Mouse (Mus musculus) embryonic facial prominence, embryonic 12.5 days (tissue): Measurements from ENCODE around the gene Numb. TPM values are rescaled to one million over a fixed set of nuclear protein-coding genes. Genes with fewer than 3 reads are reported as not detected.
A peak's percentile ranks its signal among the peaks of the same experiment; 100 is the strongest.

Source experiments
- ATAC-seq: fragments of 200-750 bp; cut with Nextera tagmentation; 2 replicates; pipeline ENCODE4 v1.8.0; 2017; ENCODE audit not compliant: insufficient number of reproducible peaks, insufficient read depth, low FRiP score, low TSS enrichment
- H3K27ac ChIP-seq: fragments of 300-500 bp; sonication (generic); 2 replicates; pipeline ENCODE4 v1.5.1; 2016; ENCODE audit warnings: mild to moderate bottlenecking
- H3K27me3 ChIP-seq: fragments of 300-500 bp; sonication (generic); 2 replicates; pipeline ENCODE4 v1.6.1; 2016; ENCODE audit warnings: mild to moderate bottlenecking, moderate library complexity
- H3K36me3 ChIP-seq: fragments of 300-500 bp; sonication (generic); 2 replicates; pipeline ENCODE4 v1.6.1; 2016; ENCODE audit warnings: mild to moderate bottlenecking
- H3K4me1 ChIP-seq: fragments of 300-500 bp; sonication (generic); 2 replicates; pipeline ENCODE4 v1.6.1; 2016
- H3K4me2 ChIP-seq: fragments of 300-500 bp; sonication (generic); replicated peaks from 2 replicates; pipeline ENCODE4 v1.6.1; 2016; ENCODE audit warnings: mild to moderate bottlenecking, moderate library complexity
- H3K4me3 ChIP-seq: fragments of 300-500 bp; sonication (generic); 2 replicates; pipeline ENCODE4 v1.5.1; 2016; ENCODE audit warnings: mild to moderate bottlenecking
- H3K9ac ChIP-seq: fragments of 300-500 bp; sonication (generic); 2 replicates; pipeline ENCODE4 v1.6.1; 2016; ENCODE audit warnings: mild to moderate bottlenecking, moderate library complexity
- H3K9me3 ChIP-seq: fragments of 300-500 bp; sonication (generic); 2 replicates; pipeline ENCODE4 v1.6.1; 2016; ENCODE audit warnings: mild to moderate bottlenecking, moderate library complexity
- WGBS: fragments of 180-500 bp; shearing (Covaris S2); methylation state at CpG from one replicate; pipeline ENCODE4 v1.1.7; 2016; 5-methylcytosine and 5-hydroxymethylcytosine counted together
- polyA plus RNA-seq: library from polyadenylated mRNA; unstranded; fragments of >200 nt; fragmentation: Nextera tagmentation; extraction: Ambion mirVana; gene quantifications from 2 replicates; pipeline ENCODE4 v1.2.1, GENCODE M21; 2016

The Numb gene
- polyA plus RNA-seq, 1 experiment from 2014 or later = 40.2 TPM

- Histone ChIP-seq H3K4me3 (no peak overlapping the region), H3K27ac (no peak overlapping the region), H3K4me2 (no peak overlapping the region), H3K27me3 (no peaks in the 10 kb centered on the region), H3K36me3 (no peaks in the 10 kb centered on the region), H3K9me3 (no peaks in the 10 kb centered on the region), H3K4me1 (no peaks in the 10 kb centered on the region), H3K9ac (no peak overlapping the region)
- ATAC-seq = no peak
- 90% methylated on average over 2 of the region's 2 CpGs for WGBS
These were observed 73.9 kb downstream of the Numb start for GRCm38 (mm10) chr12:83847877-83848276.

GRCm38 (mm10) chr12:83842678-83843440 is 78.9 kb downstream of the Numb start:
- Histone ChIP-seq H3K27me3 (no peaks in the 10 kb centered on the region), H3K36me3 (peaks cover 15% of the 10 kb centered on the region), H3K9me3 (no peaks in the 10 kb centered on the region), H3K4me1 (no peaks in the 10 kb centered on the region), H3K4me2 (no peak overlapping the region), H3K27ac (no peak overlapping the region), H3K9ac (no peak overlapping the region), H3K4me3 (no peak overlapping the region)
- no peak for ATAC-seq
- WGBS = 92% methylated on average over 3 of the region's 3 CpGs

- Histone ChIP-seq H3K36me3 (peaks cover 23% of the 10 kb centered on the region), H3K4me3 (no peak overlapping the region), H3K27me3 (no peaks in the 10 kb centered on the region), H3K27ac (no peak overlapping the region), H3K9ac (no peak overlapping the region), H3K9me3 (no peaks in the 10 kb centered on the region), H3K4me2 (no peak overlapping the region), H3K4me1 (no peaks in the 10 kb centered on the region)
- WGBS = 87% methylated on average over 10 of the region's 10 CpGs
- no peak for ATAC-seq
These were observed 80.1 kb downstream of the Numb start for GRCm38 (mm10) chr12:83841409-83842190.

GRCm38 (mm10) chr12:83833979-83834378 is 87.8 kb downstream of the Numb start:
- H3K27ac ChIP-seq = no peak overlapping the region
- H3K9me3 ChIP-seq = no peaks in the 10 kb centered on the region
- peaks cover 27% of the 10 kb centered on the region for H3K36me3 ChIP-seq
- no peaks in the 10 kb centered on the region for H3K27me3 ChIP-seq
- WGBS = 96% methylated on average over 3 of the region's 3 CpGs
- H3K9ac ChIP-seq = no peak overlapping the region
- no peaks in the 10 kb centered on the region for H3K4me1 ChIP-seq
- H3K4me3 ChIP-seq = no peak overlapping the region
- no peak for ATAC-seq
- no peak overlapping the region for H3K4me2 ChIP-seq

- peaks cover 14% of the 10 kb centered on the region for H3K36me3 ChIP-seq
- H3K4me2 ChIP-seq = no peak overlapping the region
- H3K4me3 ChIP-seq = no peak overlapping the region
- no peak overlapping the region for H3K9ac ChIP-seq
- no peaks in the 10 kb centered on the region for H3K27me3 ChIP-seq
- H3K4me1 ChIP-seq = no peaks in the 10 kb centered on the region
- H3K27ac ChIP-seq = no peak overlapping the region
- WGBS = 77% methylated on average over 3 of the region's 3 CpGs
- H3K9me3 ChIP-seq = no peaks in the 10 kb centered on the region
- ATAC-seq = no peak
These were observed 91.3 kb downstream of the Numb start for GRCm38 (mm10) chr12:83830424-83830823.

- no peaks in the 10 kb centered on the region for H3K27me3 ChIP-seq
- no peak overlapping the region for H3K4me3 ChIP-seq
- ATAC-seq = no peak
- no peak overlapping the region for H3K4me2 ChIP-seq
- no peaks in the 10 kb centered on the region for H3K4me1 ChIP-seq
- no peak overlapping the region for H3K27ac ChIP-seq
- no peaks in the 10 kb centered on the region for H3K9me3 ChIP-seq
- WGBS = 77% methylated on average over 1 of the region's 1 CpGs
- H3K9ac ChIP-seq = no peak overlapping the region
- peaks cover 10% of the 10 kb centered on the region for H3K36me3 ChIP-seq
These were observed 105.1 kb downstream of the Numb start for GRCm38 (mm10) chr12:83816616-83817015.

GRCm38 (mm10) chr12:83811901-83812300 is 109.8 kb downstream of the Numb start:
- Histone ChIP-seq H3K9ac (no peak overlapping the region), H3K4me2 (no peak overlapping the region), H3K36me3 (peaks cover 23% of the 10 kb centered on the region), H3K9me3 (no peaks in the 10 kb centered on the region), H3K4me3 (no peak overlapping the region), H3K4me1 (no peaks in the 10 kb centered on the region), H3K27ac (no peak overlapping the region), H3K27me3 (no peaks in the 10 kb centered on the region)
- no peak for ATAC-seq
- 92% methylated on average over 3 of the region's 3 CpGs for WGBS

GRCm38 (mm10) chr12:83803641-83804040 is 118.1 kb downstream of the Numb start:
- 91% methylated on average over 7 of the region's 7 CpGs for WGBS
- peaks cover 73% of the 10 kb centered on the region for H3K36me3 ChIP-seq
- no peaks in the 10 kb centered on the region for H3K4me1 ChIP-seq
- H3K4me2 ChIP-seq = no peak overlapping the region
- peaks cover 7% of the 10 kb centered on the region; the same call in 1 of the 2 replicates for H3K9me3 ChIP-seq
- no peak overlapping the region for H3K4me3 ChIP-seq
- no peak overlapping the region for H3K9ac ChIP-seq
- ATAC-seq = no peak
- H3K27ac ChIP-seq = no peak overlapping the region
- no peaks in the 10 kb centered on the region for H3K27me3 ChIP-seq

- Histone ChIP-seq H3K36me3 (peaks cover 58% of the 10 kb centered on the region), H3K4me1 (no peaks in the 10 kb centered on the region), H3K27me3 (no peaks in the 10 kb centered on the region), H3K4me3 (no peak overlapping the region), H3K9ac (no peak overlapping the region), H3K4me2 (no peak overlapping the region), H3K9me3 (peaks cover 7% of the 10 kb centered on the region; the same call in 1 of the 2 replicates), H3K27ac (no peak overlapping the region)
- WGBS = 66% methylated on average over 9 of the region's 9 CpGs
- ATAC-seq = no peak
These were observed 120.8 kb downstream of the Numb start for GRCm38 (mm10) chr12:83800943-83801342.

- H3K4me2 ChIP-seq = no peak overlapping the region
- no peaks in the 10 kb centered on the region for H3K4me1 ChIP-seq
- H3K27me3 ChIP-seq = no peaks in the 10 kb centered on the region
- H3K9ac ChIP-seq = no peak overlapping the region
- peaks cover 50% of the 10 kb centered on the region for H3K36me3 ChIP-seq
- no peak for ATAC-seq
- 93% methylated on average over 5 of the region's 5 CpGs for WGBS
- no peaks in the 10 kb centered on the region for H3K9me3 ChIP-seq
- H3K27ac ChIP-seq = no peak overlapping the region
- H3K4me3 ChIP-seq = no peak overlapping the region
These were observed 123.4 kb downstream of the Numb start for GRCm38 (mm10) chr12:83798313-83798712.

- H3K4me1 ChIP-seq = 0 out of 2 replicates have a peak, but pooled peaks cover 2% of the 10 kb centered on the region
- WGBS = 91% methylated on average over 7 of the region's 7 CpGs
These were observed 126.1 kb downstream of the Numb start for GRCm38 (mm10) chr12:83795586-83795985.

GRCm38 (mm10) chr12:83795051-83795450 is 126.7 kb downstream of the Numb start:
- Histone ChIP-seq H3K27me3 (no peaks in the 10 kb centered on the region), H3K4me3 (no peak overlapping the region), H3K36me3 (peaks cover 42% of the 10 kb centered on the region), H3K9me3 (no peaks in the 10 kb centered on the region), H3K4me1 (peaks cover 7% of the 10 kb centered on the region; the same call in 1 of the 2 replicates), H3K9ac (no peak overlapping the region), H3K4me2 (no peak overlapping the region), H3K27ac (no peak overlapping the region)
- 45% methylated on average over 2 of the region's 2 CpGs for WGBS
- no peak for ATAC-seq

More at GRCm38 (mm10) chr12:83795586-83795985, 126.1 kb downstream of the Numb start:
- no peak overlapping the region for H3K4me3 ChIP-seq
- H3K27me3 ChIP-seq = no peaks in the 10 kb centered on the region
- no peak overlapping the region for H3K27ac ChIP-seq
- no peak overlapping the region for H3K4me2 ChIP-seq
- no peak overlapping the region for H3K9ac ChIP-seq
- ATAC-seq = 0 out of 2 replicates have a peak, but pooled peaks have one; percentile 48
- no peaks in the 10 kb centered on the region for H3K9me3 ChIP-seq
- peaks cover 44% of the 10 kb centered on the region for H3K36me3 ChIP-seq
